ENCODE assay signal across 8 mouse cellular contexts in genomic region chr16:26105115-26105974, GRCm38 (mm10). TPM values are rescaled to one million over a fixed set of nuclear protein-coding genes. Genes with fewer than 3 reads are reported as not detected.
DNase-seq lines count a peak whose midpoint lies in the region; ATAC-seq lines count a peak whose summit lies in the region.

P3h2 (minus strand) TSS chr16:26105784.

- peak within 1 kb of the TSS; percentile 73 for H3K4me3 ChIP-seq in intestine, embryonic 16.5 days (ENCODE audit: low read length)

- intact Hi-C loops in left cerebral cortex, postnatal 25 days (cut with DNase I) = loop anchor here (5.0 kb wide), 2 partner anchors 83 to 123 kb away; no protein-coding TSS in a partner anchor

- peak within 1 kb of the TSS; percentile 95 for H3K4me2 ChIP-seq in intestine, embryonic 16.5 days (ENCODE audit: low read depth, low read length)

- peak; percentile 75 for DNase-seq in adrenal gland, postnatal 25 days
- peak; percentile 46 for DNase-seq in embryo, embryonic 11.5 days (ENCODE audit: low read depth, low spot score)
- DNase-seq in left cerebral cortex, postnatal 25 days (ENCODE audit: low spot score in 2 of 2) = peak; percentile 67 to 68
- peak; percentile 46 to 52 for DNase-seq in right cerebral cortex, postnatal 36 days (ENCODE audit: low spot score in 2 of 2)
- DNase-seq in T-cell, adult 2 months (ENCODE audit: low spot score) = no peak

- peaks cover 7% of the 10 kb centered on the region for H3K4me1 ChIP-seq in intestine, embryonic 16.5 days (ENCODE audit: control insufficient read depth, insufficient read depth, low read length)

- WGBS in intestine, embryonic 16.5 days = under 1% methylated on average over 96 of the region's 101 CpGs

- H3K36me3 ChIP-seq in intestine, embryonic 16.5 days (ENCODE audit: control insufficient read depth, insufficient read depth, low read length) = no peaks in the 10 kb centered on the region

- no peaks in the 10 kb centered on the region for H3K9me3 ChIP-seq in intestine, embryonic 16.5 days (ENCODE audit: control insufficient read depth, low read length)

- ATAC-seq in granulocyte monocyte progenitor cell, adult 5-6 weeks (replicated peaks; ENCODE audit: poor library complexity, severe bottlenecking) = peak; percentile 61
- peak; percentile 96 for ATAC-seq in intestine, embryonic 16.5 days
- ATAC-seq in megakaryocyte-erythroid progenitor cell, adult 5-6 weeks (replicated peaks; ENCODE audit: low FRiP score, low TSS enrichment, poor library complexity, severe bottlenecking) = peak; percentile 69; the same call in 1 of the 2 replicates

- peak within 1 kb of the TSS; percentile 80 for H3K27ac ChIP-seq in intestine, embryonic 16.5 days (ENCODE audit: low read length)

- no peaks in the 10 kb centered on the region; the same call in 1 of the 2 replicates for H3K27me3 ChIP-seq in intestine, embryonic 16.5 days (replicated peaks; ENCODE audit: control insufficient read depth, insufficient read depth, low read length)

- peak within 1 kb of the TSS; percentile 79 for H3K9ac ChIP-seq in intestine, embryonic 16.5 days (ENCODE audit: low read depth, low read length)

RNA-seq across cellular contexts. Expression of gene P3h2, which starts in this region (rescaled TPM):
- total RNA-seq in adrenal gland, postnatal 25 days (2021) = 8.4 and 11.4 TPM in 2 replicates
- not detected in 2 replicates for total RNA-seq in granulocyte monocyte progenitor cell, adult 5-6 weeks (2014; fragmentation: Nextera tagmentation)
- total RNA-seq in granulocyte monocyte progenitor cell, adult 5-6 weeks (2017) = not detected in 2 replicates
- 1.0 and 1.8 TPM in 2 replicates for polyA plus RNA-seq in intestine, embryonic 16.5 days (2015; fragmentation: Nextera tagmentation; extraction: Ambion mirVana)
- total RNA-seq in left cerebral cortex, postnatal 25 days (2021) = 1 to 10 TPM; 2.6 to 4.0 TPM
- not detected in 2 replicates for total RNA-seq in megakaryocyte-erythroid progenitor cell, adult 5-6 weeks (2014; fragmentation: Nextera tagmentation)
- 0.23 TPM in 1 of 2 replicates, not detected in the other for total RNA-seq in megakaryocyte-erythroid progenitor cell, adult 5-6 weeks (2017)

Comparison
In these comparisons a context has a peak if more than half of its experiments do, and no peak if none do; other contexts are left out.
1. Peak in ATAC-seq in granulocyte monocyte progenitor cell, adult 5-6 weeks; RNA of the gene not detected or under 1 TPM.
2. Peak in ATAC-seq in megakaryocyte-erythroid progenitor cell, adult 5-6 weeks; RNA of the gene not detected or under 1 TPM.